Mouse (Mus musculus) liver, embryonic 16.5 days (tissue): ENCODE measurements around the gene Ptbp3. TPM values are rescaled to one million over a fixed set of nuclear protein-coding genes. Genes with fewer than 3 reads are reported as not detected.

Source experiments
- ATAC-seq: fragments of 200-750 bp; cut with Nextera tagmentation; 2 replicates; pipeline ENCODE4 v1.8.0; 2017; ENCODE audit warnings: low read depth, mild to moderate bottlenecking, moderate number of reproducible peaks, moderate library complexity
- H3K27ac ChIP-seq: fragments of 300-500 bp; sonication (generic); 2 replicates; pipeline ENCODE4 v1.5.1; 2014; ENCODE audit warnings: mild to moderate bottlenecking, low read length
- H3K27me3 ChIP-seq: fragments of 300-500 bp; sonication (generic); 2 replicates; pipeline ENCODE4 v1.6.1; 2014; ENCODE audit warnings: low read depth, low read length, mixed read lengths; ENCODE audit not compliant: control insufficient read depth, insufficient read depth
- H3K36me3 ChIP-seq: fragments of 300-500 bp; sonication (generic); 2 replicates; pipeline ENCODE4 v1.6.1; 2014; ENCODE audit warnings: mild to moderate bottlenecking; ENCODE audit not compliant: control insufficient read depth, insufficient read depth
- H3K4me1 ChIP-seq: fragments of 300-500 bp; sonication (generic); 2 replicates; pipeline ENCODE4 v1.6.1; 2014; ENCODE audit warnings: low read depth, low read length, mixed read lengths; ENCODE audit not compliant: control insufficient read depth
- H3K4me2 ChIP-seq: fragments of 300-500 bp; sonication (generic); 2 replicates; pipeline ENCODE4 v1.6.1; 2014; ENCODE audit warnings: low read depth, low read length, mixed read lengths
- H3K4me3 ChIP-seq: fragments of 300-500 bp; sonication (generic); 2 replicates; pipeline ENCODE4 v1.5.1; 2014; ENCODE audit warnings: low read depth, mild to moderate bottlenecking, low read length
- H3K9ac ChIP-seq: fragments of 300-500 bp; sonication (generic); 2 replicates; pipeline ENCODE4 v1.6.1; 2014; ENCODE audit warnings: low read depth, low read length
- H3K9me3 ChIP-seq: fragments of 300-500 bp; sonication (generic); replicated peaks from 2 replicates; pipeline ENCODE4 v1.6.1; 2016; ENCODE audit warnings: low read length; ENCODE audit not compliant: control insufficient read depth
- WGBS: fragments of 180-500 bp; shearing (Covaris S2); extraction: QIAGEN DNeasy Blood & Tissue Kit; methylation state at CpG from one replicate; pipeline ENCODE4 v1.1.7; 2014; ENCODE audit not compliant: insufficient replicate concordance; 5-methylcytosine and 5-hydroxymethylcytosine counted together
- polyA plus RNA-seq: library from polyadenylated mRNA; unstranded; fragments of >200 nt; fragmentation: Nextera tagmentation; extraction: Ambion mirVana; gene quantifications from 2 replicates; pipeline ENCODE4 v1.2.1, GENCODE M21; 2015

Ptbp3 gene
- polyA plus RNA-seq, 1 experiment from 2014 or later, result 52.4 TPM

DNA sequence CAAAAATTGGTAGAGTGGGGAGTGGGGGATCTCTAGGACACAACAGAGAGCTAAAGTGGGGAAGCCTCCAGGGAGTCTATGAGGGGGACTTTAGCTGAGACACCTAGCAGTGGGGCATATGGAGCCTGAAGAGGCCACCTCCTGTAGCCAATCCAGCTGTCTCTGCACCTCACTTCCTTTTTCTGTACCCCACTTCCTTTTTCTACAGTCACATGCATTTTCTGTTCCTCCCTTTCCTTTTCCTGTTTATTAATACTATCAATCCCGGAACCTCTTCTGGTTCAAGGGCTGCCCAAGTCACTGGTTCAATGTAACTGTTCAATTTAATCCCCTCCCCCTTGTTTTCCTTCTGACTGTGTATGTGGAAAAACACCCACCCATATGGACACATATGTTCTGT is 107.9 kb downstream of the Ptbp3 start:
- no peaks in the 10 kb centered on the region for H3K36me3 ChIP-seq
- no peak overlapping the region for H3K4me2 ChIP-seq
- 24% methylated on average over 1 of the region's 1 CpGs for WGBS
- H3K4me1 ChIP-seq, result peaks cover 46% of the 10 kb centered on the region
- H3K9me3 ChIP-seq, result no peaks in the 10 kb centered on the region
- no peak overlapping the region for H3K4me3 ChIP-seq
- H3K9ac ChIP-seq, result no peak overlapping the region
- H3K27me3 ChIP-seq, result no peaks in the 10 kb centered on the region
- peak overlapping the region; percentile 82 for H3K27ac ChIP-seq
- no peak for ATAC-seq

- Histone ChIP-seq H3K9ac (no peak overlapping the region), H3K9me3 (no peaks in the 10 kb centered on the region), H3K27me3 (no peaks in the 10 kb centered on the region), H3K4me2 (peak overlapping the region; percentile 95), H3K36me3 (no peaks in the 10 kb centered on the region), H3K27ac (peak overlapping the region; percentile 82), H3K4me3 (peak overlapping the region; percentile 12; the same call in 1 of the 2 replicates), H3K4me1 (peaks cover 44% of the 10 kb centered on the region)
- 3% methylated on average over 2 of the region's 2 CpGs for WGBS
- ATAC-seq, result peak; percentile 82
These were observed 109.2 kb downstream of the Ptbp3 start for GRCm38 (mm10) chr4:59439960-59440359.

DNA sequence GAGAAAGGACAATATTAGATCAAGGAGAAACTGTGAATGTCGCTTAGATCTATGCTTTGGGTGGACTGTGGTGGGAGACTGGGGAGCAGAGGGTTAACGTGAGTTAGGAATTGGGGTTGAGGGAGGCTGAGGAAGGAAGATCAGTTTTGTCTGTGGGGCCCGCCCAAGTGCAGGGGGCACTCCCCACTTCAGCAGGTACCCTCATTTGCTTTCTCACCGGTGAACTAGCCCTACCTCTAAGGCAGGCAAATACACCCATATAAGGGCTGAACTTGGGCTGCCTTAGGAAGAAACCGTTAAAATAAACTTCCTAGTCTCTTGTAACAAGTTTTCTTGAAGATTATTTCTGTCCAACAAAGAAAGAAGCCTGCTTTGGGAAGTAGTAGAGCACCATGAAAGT is 110.1 kb downstream of the Ptbp3 start:
- Histone ChIP-seq H3K4me3 (peak overlapping the region; percentile 72), H3K4me1 (peaks cover 47% of the 10 kb centered on the region), H3K36me3 (no peaks in the 10 kb centered on the region), H3K9ac (peak overlapping the region; percentile 74), H3K9me3 (no peaks in the 10 kb centered on the region), H3K4me2 (peak overlapping the region; percentile 95), H3K27ac (peak overlapping the region; percentile 82), H3K27me3 (no peaks in the 10 kb centered on the region)
- 2% methylated on average over 5 of the region's 5 CpGs for WGBS
- ATAC-seq, result no peak

GRCm38 (mm10) chr4:59437990-59438854 is 110.9 kb downstream of the Ptbp3 start, which contains the start of gene Susd1:
TSS of gene Susd1 (minus strand) at chr4:59438633.
- Histone ChIP-seq H3K4me2 (peak within 1 kb of the TSS; percentile 95), H3K36me3 (no peaks in the 10 kb centered on the region), H3K27me3 (no peaks in the 10 kb centered on the region), H3K9me3 (no peaks in the 10 kb centered on the region), H3K4me3 (peak within 1 kb of the TSS; percentile 72), H3K9ac (peak within 1 kb of the TSS; percentile 74), H3K4me1 (peaks cover 50% of the 10 kb centered on the region), H3K27ac (peak within 1 kb of the TSS; percentile 82)
- WGBS, result under 1% methylated on average over 74 of the region's 75 CpGs
- ATAC-seq, result peak; percentile 81

DNA sequence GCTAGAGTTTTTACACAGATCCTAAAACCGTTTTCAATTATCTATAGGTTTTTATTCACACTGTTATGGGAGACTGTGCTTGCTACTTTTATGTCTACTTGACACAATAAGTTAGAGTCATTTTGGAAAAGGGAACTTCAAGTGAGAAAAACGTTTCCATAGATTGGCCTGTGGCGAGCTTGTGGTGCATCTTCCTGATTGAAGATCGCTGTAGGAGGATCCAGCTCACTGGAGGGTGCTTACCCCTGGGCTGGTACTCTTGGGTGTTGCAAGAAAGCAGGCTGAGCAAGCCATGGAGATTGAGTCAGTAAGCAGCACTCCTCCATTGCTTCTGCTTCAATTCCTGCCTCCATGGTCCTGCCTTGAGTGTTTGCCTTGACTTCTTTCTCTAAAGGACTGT is 113.2 kb downstream of the Ptbp3 start:
- Histone ChIP-seq H3K27me3 (no peaks in the 10 kb centered on the region), H3K4me1 (peaks cover 51% of the 10 kb centered on the region), H3K4me3 (no peak overlapping the region), H3K9me3 (no peaks in the 10 kb centered on the region), H3K27ac (no peak overlapping the region), H3K4me2 (no peak overlapping the region), H3K36me3 (no peaks in the 10 kb centered on the region), H3K9ac (no peak overlapping the region)
- WGBS, result 36% methylated on average over 4 of the region's 4 CpGs
- ATAC-seq, result no peak

DNA sequence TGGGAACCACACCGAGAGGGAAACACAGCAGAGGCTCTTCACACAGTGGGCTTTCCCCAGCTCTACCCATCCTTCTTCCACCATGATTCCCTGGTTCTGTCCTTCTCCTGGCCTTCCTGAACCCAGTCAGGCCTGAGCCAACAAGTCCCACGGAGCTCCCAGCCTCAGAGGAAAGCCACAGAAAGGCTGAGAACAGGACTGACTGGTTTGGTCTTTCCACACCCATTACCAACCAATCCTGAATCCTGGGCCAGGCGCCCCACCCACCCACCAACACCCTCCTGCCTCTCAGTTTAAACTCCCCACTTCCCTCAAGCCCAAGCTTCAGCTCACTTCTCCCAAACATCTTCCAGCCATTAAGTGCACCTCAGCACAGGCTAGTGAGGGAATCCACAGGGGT is 115.1 kb downstream of the Ptbp3 start:
- Histone ChIP-seq H3K4me3 (no peak overlapping the region), H3K27me3 (no peaks in the 10 kb centered on the region), H3K4me1 (peaks cover 34% of the 10 kb centered on the region), H3K9ac (no peak overlapping the region), H3K36me3 (no peaks in the 10 kb centered on the region), H3K27ac (0 out of 2 replicates have a peak overlapping the region, but pooled peaks have one; percentile 17), H3K4me2 (no peak overlapping the region), H3K9me3 (no peaks in the 10 kb centered on the region)
- ATAC-seq, result no peak
- WGBS, result 47% methylated on average over 3 of the region's 3 CpGs

- Histone ChIP-seq H3K4me1 (peaks cover 15% of the 10 kb centered on the region), H3K9me3 (no peaks in the 10 kb centered on the region), H3K27me3 (no peaks in the 10 kb centered on the region), H3K9ac (no peak overlapping the region), H3K4me2 (no peak overlapping the region), H3K27ac (0 out of 2 replicates have a peak overlapping the region, but pooled peaks have one; percentile 6), H3K4me3 (no peak overlapping the region), H3K36me3 (no peaks in the 10 kb centered on the region)
- WGBS, result 43% methylated on average over 6 of the region's 6 CpGs
- no peak for ATAC-seq
These were observed 120.0 kb downstream of the Ptbp3 start for GRCm38 (mm10) chr4:59429128-59429527.

DNA sequence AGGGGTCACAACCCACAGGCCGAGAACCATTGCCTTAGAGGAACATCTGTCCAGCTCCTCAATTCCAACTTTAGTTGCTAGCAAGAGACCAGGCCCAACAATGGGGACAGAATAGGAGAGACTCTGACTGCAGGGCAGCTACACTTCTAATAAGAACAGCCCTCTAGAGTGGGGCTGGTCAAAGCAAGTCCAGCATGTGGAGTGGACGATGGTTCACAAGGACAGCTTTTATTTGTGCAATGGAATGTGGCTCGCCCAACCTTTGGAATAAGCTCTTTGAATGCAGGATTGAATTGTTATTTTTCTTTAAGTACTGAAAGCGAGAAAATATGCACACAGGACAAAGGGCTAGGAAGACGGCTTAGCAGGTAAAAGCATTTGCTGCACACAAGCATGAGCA is 122.7 kb downstream of the Ptbp3 start:
- H3K4me1 ChIP-seq, result peaks cover 4% of the 10 kb centered on the region
- WGBS, result 71% methylated on average over 5 of the region's 5 CpGs
- no peak overlapping the region for H3K4me3 ChIP-seq
- H3K4me2 ChIP-seq, result no peak overlapping the region
- no peak overlapping the region for H3K9ac ChIP-seq
- H3K27me3 ChIP-seq, result no peaks in the 10 kb centered on the region
- no peak for ATAC-seq
- no peaks in the 10 kb centered on the region for H3K9me3 ChIP-seq
- H3K27ac ChIP-seq, result no peak overlapping the region
- no peaks in the 10 kb centered on the region; the same call in 1 of the 2 replicates for H3K36me3 ChIP-seq

DNA sequence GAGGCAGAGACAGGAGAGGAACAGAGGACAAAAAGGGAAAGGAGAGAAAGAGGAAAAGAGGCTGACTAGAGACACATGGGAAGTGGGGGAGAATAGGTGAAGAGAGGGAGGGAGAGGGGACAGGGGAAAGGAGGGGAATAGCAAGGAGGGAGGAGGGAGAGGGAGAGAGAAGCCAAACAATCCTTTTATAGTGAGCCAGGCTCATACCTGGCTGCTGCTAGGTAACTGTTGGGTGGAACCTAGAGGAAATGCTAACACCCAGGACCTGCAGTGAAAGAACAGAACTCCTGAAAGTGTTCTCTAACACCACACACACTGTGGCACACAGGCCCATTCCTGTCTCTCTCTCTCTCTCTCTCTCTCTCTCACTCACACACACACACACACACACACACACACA is 126.4 kb downstream of the Ptbp3 start:
- Histone ChIP-seq H3K27ac (no peak overlapping the region), H3K9me3 (no peaks in the 10 kb centered on the region), H3K9ac (no peak overlapping the region), H3K27me3 (no peaks in the 10 kb centered on the region), H3K4me2 (no peak overlapping the region), H3K36me3 (no peaks in the 10 kb centered on the region; the same call in 1 of the 2 replicates), H3K4me3 (no peak overlapping the region), H3K4me1 (no peaks in the 10 kb centered on the region)
- no peak for ATAC-seq
